Mouse (Mus musculus): ENCODE measurements around the gene Ms4a1.
"Not testable (repeated sequence)": the region's sequence is repeated elsewhere in the genome, so short reads cannot be mapped to it uniquely, and the experiment has no call there.

The Ms4a1 gene

GRCm38 (mm10) chr19:11266052-11266845 is at the start of gene Ms4a1:
TSS of gene Ms4a1 (minus strand) at chr19:11266241.
- in situ Hi-C loops (cut with MboI; ENCODE audit: low sequenced_read_pairs): no loop called here

GRCm38 (mm10) chr19:11314354-11314753 is 48.3 kb upstream of the Ms4a1 start, which contains the start of gene Ms4a14:
TSS of gene Ms4a14 (minus strand) at chr19:11314454.
- in situ Hi-C loops (cut with MboI; ENCODE audit: low sequenced_read_pairs): no loop called here

GRCm38 (mm10) chr19:11308888-11309287 is 42.8 kb upstream of the Ms4a1 start:
- in situ Hi-C loops (cut with MboI; ENCODE audit: low sequenced_read_pairs): no loop called here

GRCm38 (mm10) chr19:11299529-11299928 is 33.5 kb upstream of the Ms4a1 start:
- in situ Hi-C loops (cut with MboI; ENCODE audit: low sequenced_read_pairs): not testable (repeated sequence)

GRCm38 (mm10) chr19:11298939-11299338 is 32.9 kb upstream of the Ms4a1 start:
- in situ Hi-C loops (cut with MboI; ENCODE audit: low sequenced_read_pairs): no loop called here

- in situ Hi-C loops (cut with MboI; ENCODE audit: low sequenced_read_pairs): not testable (repeated sequence)
Observed at GRCm38 (mm10) chr19:11293616-11294015, 27.6 kb upstream of the Ms4a1 start.

GRCm38 (mm10) chr19:11292990-11293389 is 26.9 kb upstream of the Ms4a1 start:
- in situ Hi-C loops (cut with MboI; ENCODE audit: low sequenced_read_pairs): no loop called here

- in situ Hi-C loops (cut with MboI; ENCODE audit: low sequenced_read_pairs): no loop called here
Observed at GRCm38 (mm10) chr19:11283773-11284172, 17.7 kb upstream of the Ms4a1 start, which contains the start of gene Ms4a5. TSS of gene Ms4a5 (minus strand) at chr19:11283873.

GRCm38 (mm10) chr19:11280223-11280622 is 14.2 kb upstream of the Ms4a1 start:
- in situ Hi-C loops (cut with MboI; ENCODE audit: low sequenced_read_pairs): no loop called here

- in situ Hi-C loops (cut with MboI; ENCODE audit: low sequenced_read_pairs): no loop called here
Observed at GRCm38 (mm10) chr19:11276431-11276830, 10.4 kb upstream of the Ms4a1 start.

- in situ Hi-C loops (cut with MboI; ENCODE audit: low sequenced_read_pairs): no loop called here
Observed at GRCm38 (mm10) chr19:11266956-11267355, 915 bp upstream of the Ms4a1 start.

- in situ Hi-C loops (cut with MboI; ENCODE audit: low sequenced_read_pairs): no loop called here
Observed at GRCm38 (mm10) chr19:11264602-11265185, 1.3 kb downstream of the Ms4a1 start.

GRCm38 (mm10) chr19:11263549-11263948 is 2.5 kb downstream of the Ms4a1 start:
- in situ Hi-C loops (cut with MboI; ENCODE audit: low sequenced_read_pairs): no loop called here

- in situ Hi-C loops (cut with MboI; ENCODE audit: low sequenced_read_pairs): not testable (repeated sequence)
Observed at GRCm38 (mm10) chr19:11262932-11263331, 3.1 kb downstream of the Ms4a1 start.

- in situ Hi-C loops (cut with MboI; ENCODE audit: low sequenced_read_pairs): no loop called here
Observed at GRCm38 (mm10) chr19:11261522-11261921, 4.5 kb downstream of the Ms4a1 start.

GRCm38 (mm10) chr19:11244230-11244629 is 21.8 kb downstream of the Ms4a1 start:
- in situ Hi-C loops (cut with MboI; ENCODE audit: low sequenced_read_pairs): no loop called here

GRCm38 (mm10) chr19:11242560-11242959 is 23.5 kb downstream of the Ms4a1 start:
- in situ Hi-C loops (cut with MboI; ENCODE audit: low sequenced_read_pairs): no loop called here

- in situ Hi-C loops (cut with MboI; ENCODE audit: low sequenced_read_pairs): no loop called here
Observed at GRCm38 (mm10) chr19:11235820-11236219, 30.2 kb downstream of the Ms4a1 start.

- in situ Hi-C loops (cut with MboI; ENCODE audit: low sequenced_read_pairs): no loop called here
Observed at GRCm38 (mm10) chr19:11234921-11235735, 30.9 kb downstream of the Ms4a1 start.

GRCm38 (mm10) chr19:11234244-11234643 is 31.8 kb downstream of the Ms4a1 start:
- in situ Hi-C loops (cut with MboI; ENCODE audit: low sequenced_read_pairs): no loop called here

- in situ Hi-C loops (cut with MboI; ENCODE audit: low sequenced_read_pairs): no loop called here
Observed at GRCm38 (mm10) chr19:11232348-11232747, 33.7 kb downstream of the Ms4a1 start, which contains the start of gene Ms4a12. TSS of gene Ms4a12 (minus strand) at chr19:11232448.

Measured in CH12F3 (cell line).